In the genomic region with DNA sequence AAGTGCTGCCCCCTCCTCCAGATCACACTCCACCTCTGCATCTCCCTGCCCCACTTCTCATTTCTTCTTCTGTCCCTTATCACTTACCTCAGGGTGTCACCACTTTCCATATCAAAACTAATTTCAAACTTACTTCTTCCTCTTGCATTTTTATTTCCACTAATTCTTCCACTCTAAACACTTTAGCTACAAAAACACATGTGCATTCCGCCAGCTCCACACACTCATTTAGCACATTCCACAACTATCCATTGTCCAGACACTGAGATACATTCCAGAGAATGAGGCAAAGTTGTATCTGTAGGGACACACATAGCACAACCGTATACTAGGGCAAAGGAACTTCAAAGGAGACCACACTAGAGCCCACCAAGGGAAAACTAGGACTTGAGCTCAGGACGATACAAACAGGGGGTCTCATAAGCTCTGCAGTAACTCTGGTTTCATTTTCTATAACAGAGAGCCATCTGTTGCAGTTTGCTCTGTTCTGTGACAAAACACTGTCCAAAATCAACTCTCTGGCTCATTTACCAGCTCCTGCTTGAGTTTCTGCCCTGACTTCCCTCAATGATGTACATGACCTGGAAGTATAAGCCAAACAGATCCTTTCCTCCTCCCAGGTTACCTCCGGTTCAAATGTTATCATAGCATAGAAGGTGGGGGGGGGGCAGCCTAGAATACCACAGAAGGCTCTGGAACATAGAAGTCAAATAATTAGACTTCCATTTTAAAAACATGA, we compare ENCODE assay signal across 10 mouse cellular contexts. TPM values are rescaled to one million over a fixed set of nuclear protein-coding genes. Genes with fewer than 3 reads are reported as not detected.
DNase-seq lines count a peak whose midpoint lies in the region; ATAC-seq lines count a peak whose summit lies in the region.
"Had no signal": no experiment of that assay in that cellular context is flagged by ENCODE, and none has a peak within 500 bp of the region (broad histone marks: within the 10 kb centered on the region; RNA-seq: fewer than 3 reads in every experiment).

No protein-coding gene starts in this region.

- H3K4me2 ChIP-seq in limb, embryonic 15.5 days = no peak overlapping the region
- no peak overlapping the region for H3K4me2 ChIP-seq in embryonic facial prominence, embryonic 14.5 days (ENCODE audit: low read depth, low read length)
- H3K4me2 ChIP-seq: midbrain, embryonic 13.5 days had no signal

- WGBS in limb, embryonic 15.5 days = 60% methylated on average over 4 of the region's 4 CpGs
- WGBS in limb, embryonic 10.5 days = 86% methylated on average over 4 of the region's 4 CpGs
- WGBS in embryonic facial prominence, embryonic 14.5 days = 65% methylated on average over 4 of the region's 4 CpGs
- 55% methylated on average over 4 of the region's 4 CpGs for WGBS in macrophage (ENCODE audit: missing documents)

- H3K4me1 ChIP-seq in limb, embryonic 15.5 days = no peaks in the 10 kb centered on the region
- H3K4me1 ChIP-seq in limb, embryonic 10.5 days = no peaks in the 10 kb centered on the region
- H3K4me1 ChIP-seq in embryonic facial prominence, embryonic 14.5 days (ENCODE audit: control insufficient read depth, insufficient read depth, low read length) = no peaks in the 10 kb centered on the region

- no peaks in the 10 kb centered on the region for H3K27me3 ChIP-seq in limb, embryonic 15.5 days
- H3K27me3 ChIP-seq in limb, embryonic 10.5 days (ENCODE audit: low read depth, poor library complexity, severe bottlenecking) = no peaks in the 10 kb centered on the region
- no peaks in the 10 kb centered on the region for H3K27me3 ChIP-seq in embryonic facial prominence, embryonic 14.5 days (replicated peaks; ENCODE audit: control insufficient read depth, insufficient read depth, low read length)
- H3K27me3 ChIP-seq: midbrain, embryonic 13.5 days had no signal

- peak overlapping the region; percentile 44; the same call in 1 of the 2 replicates for H3K27ac ChIP-seq in limb, embryonic 15.5 days
- H3K27ac ChIP-seq in limb, embryonic 10.5 days = no peak overlapping the region
- H3K27ac ChIP-seq in embryonic facial prominence, embryonic 14.5 days (replicated peaks; ENCODE audit: low read depth, low read length) = peak overlapping the region; percentile 29; the same call in 1 of the 2 replicates
- H3K27ac ChIP-seq in macrophage = peak overlapping the region; percentile 50
- H3K27ac ChIP-seq: forebrain, embryonic 10.5 days; midbrain, embryonic 13.5 days had no signal

- no peak overlapping the region for H3K4me3 ChIP-seq in limb, embryonic 15.5 days
- no peak overlapping the region for H3K4me3 ChIP-seq in limb, embryonic 10.5 days
- H3K4me3 ChIP-seq in embryonic facial prominence, embryonic 14.5 days (ENCODE audit: low read depth, low read length) = no peak overlapping the region
- no peak overlapping the region for H3K4me3 ChIP-seq in macrophage (ENCODE audit: inconsistent target)
- H3K4me3 ChIP-seq: forebrain, embryonic 10.5 days; midbrain, embryonic 13.5 days had no signal

- peak; percentile 33 for DNase-seq in CD4-positive, CD25-positive, alpha-beta regulatory T cell, adult 2 months (ENCODE audit: low read depth, low spot score)
- no peak for DNase-seq in limb, embryonic 10.5 days (ENCODE audit: low spot score)
- DNase-seq in embryonic facial prominence, embryonic 14.5 days (ENCODE audit: low spot score) = peak; percentile 11
- DNase-seq in right cerebral cortex, postnatal 4 days = no peak
- no peak for DNase-seq in ovary, postnatal 36 days (ENCODE audit: low spot score)

- H3K9me3 ChIP-seq in limb, embryonic 15.5 days = no peaks in the 10 kb centered on the region
- no peaks in the 10 kb centered on the region for H3K9me3 ChIP-seq in limb, embryonic 10.5 days (replicated peaks)
- no peaks in the 10 kb centered on the region for H3K9me3 ChIP-seq in embryonic facial prominence, embryonic 14.5 days (ENCODE audit: control insufficient read depth, low read length)
- H3K9me3 ChIP-seq: forebrain, embryonic 10.5 days; midbrain, embryonic 13.5 days had no signal

- H3K36me3 ChIP-seq in limb, embryonic 15.5 days = no peaks in the 10 kb centered on the region
- H3K36me3 ChIP-seq in limb, embryonic 10.5 days = 0 out of 2 replicates have a peak, but pooled peaks cover 2% of the 10 kb centered on the region
- H3K36me3 ChIP-seq in embryonic facial prominence, embryonic 14.5 days (ENCODE audit: control insufficient read depth, insufficient read depth, low read length) = no peaks in the 10 kb centered on the region
- no peaks in the 10 kb centered on the region for H3K36me3 ChIP-seq in macrophage (ENCODE audit: inconsistent target)
- H3K36me3 ChIP-seq: midbrain, embryonic 13.5 days had no signal

- no peak overlapping the region for H3K9ac ChIP-seq in limb, embryonic 15.5 days
- H3K9ac ChIP-seq in embryonic facial prominence, embryonic 14.5 days (ENCODE audit: low read depth, low read length) = no peak overlapping the region
- H3K9ac ChIP-seq: midbrain, embryonic 13.5 days had no signal

- no peak for ATAC-seq in CD4-positive, CD25-positive, alpha-beta regulatory T cell, adult 4 months
- no peak for ATAC-seq in limb, embryonic 15.5 days (ENCODE audit: insufficient number of reproducible peaks, low FRiP score, low TSS enrichment, low read depth)
- ATAC-seq in embryonic facial prominence, embryonic 14.5 days (ENCODE audit: low read depth) = no peak
- ATAC-seq: midbrain, embryonic 13.5 days had no signal

- H3K79me2 ChIP-seq in macrophage (ENCODE audit: inconsistent target) = peaks cover 100% of the 10 kb centered on the region

RNA-seq across cellular contexts. Expression of gene Cdc42se2, which starts 11.7 kb away (rescaled TPM):
- polyA plus RNA-seq in CD4-positive, CD25-positive, alpha-beta regulatory T cell, adult 4 months (2017; shearing (Covaris generic)) = 100 to 1,000 TPM; 369 to 477 TPM
- 59.8 and 67.2 TPM in 2 replicates for polyA plus RNA-seq in limb, embryonic 15.5 days (2015; fragmentation: Nextera tagmentation; extraction: Ambion mirVana)
- 136 and 140 TPM in 2 replicates for polyA plus RNA-seq in limb, embryonic 10.5 days (2016; fragmentation: Nextera tagmentation; extraction: Ambion mirVana)
- polyA plus RNA-seq in embryonic facial prominence, embryonic 14.5 days (2014; fragmentation: Nextera tagmentation; extraction: Ambion mirVana) = 72.1 and 84.3 TPM in 2 replicates
- 100 to 1,000 TPM in 4 of 26 experiments, 10 to 100 TPM in 22; 50.1 to 117 (median 79.7) TPM for total RNA-seq in macrophage (2018; cell fraction: chromatin; rRNA removed)
- total RNA-seq in macrophage (2018; cell fraction: cytosol; rRNA removed) = 100 to 1,000 TPM; 114 to 154 (median 137) TPM
- total RNA-seq in macrophage (2018; cell fraction: nucleus; rRNA removed) = 100 to 1,000 TPM in 19 of 26 experiments, 10 to 100 TPM in 7; 83.4 to 166 (median 117) TPM
- 72.7 to 141 TPM (median 127 TPM) in 3 replicates for polyA plus RNA-seq in macrophage (2018)

Comparison
In these comparisons a context has a peak if more than half of its experiments do, and no peak if none do; other contexts are left out.
1. DNase-seq: peak in CD4-positive, CD25-positive, alpha-beta regulatory T cell, adult 2 months (single experiment) and embryonic facial prominence, embryonic 14.5 days (single experiment); none in limb, embryonic 10.5 days (single experiment), right cerebral cortex, postnatal 4 days (single experiment) and ovary, postnatal 36 days (single experiment).